Mouse (Mus musculus): Measurements from ENCODE around the gene Rhbdf2.
"Not testable (repeated sequence)": the region's sequence is repeated elsewhere in the genome, so short reads cannot be mapped to it uniquely, and the experiment has no call there.

Rhbdf2 gene

GRCm38 (mm10) chr11:116643579-116644224, 16.9 kb upstream of the Rhbdf2 start:
- DNase-seq (ENCODE audit: low spot score) = no peak

GRCm38 (mm10) chr11:116642681-116643578, 16.1 kb upstream of the Rhbdf2 start:
- peak; percentile 94 for DNase-seq (ENCODE audit: low spot score)

GRCm38 (mm10) chr11:116641731-116642130, 14.9 kb upstream of the Rhbdf2 start:
- DNase-seq (ENCODE audit: low spot score) = no peak

GRCm38 (mm10) chr11:116641168-116641567, 14.3 kb upstream of the Rhbdf2 start:
- no peak for DNase-seq (ENCODE audit: low spot score)

- not testable (repeated sequence) for DNase-seq (ENCODE audit: low spot score)
Observed at GRCm38 (mm10) chr11:116636607-116637006, 9.8 kb upstream of the Rhbdf2 start.

GRCm38 (mm10) chr11:116632962-116633361, 6.1 kb upstream of the Rhbdf2 start:
- DNase-seq (ENCODE audit: low spot score) = no peak

- DNase-seq (ENCODE audit: low spot score) = no peak
Observed at GRCm38 (mm10) chr11:116630171-116630965, 3.5 kb upstream of the Rhbdf2 start.

GRCm38 (mm10) chr11:116629472-116629871, 2.7 kb upstream of the Rhbdf2 start:
- DNase-seq (ENCODE audit: low spot score) = no peak

- DNase-seq (ENCODE audit: low spot score) = peak; percentile 95
Observed at GRCm38 (mm10) chr11:116628712-116629111, 1.9 kb upstream of the Rhbdf2 start.

GRCm38 (mm10) chr11:116627072-116628020, 527 bp upstream of the Rhbdf2 start:
- no peak for DNase-seq (ENCODE audit: low spot score)

- DNase-seq (ENCODE audit: low spot score) = no peak
Observed at GRCm38 (mm10) chr11:116625081-116626000, 1.5 kb downstream of the Rhbdf2 start.

GRCm38 (mm10) chr11:116624131-116624832, 2.5 kb downstream of the Rhbdf2 start:
- DNase-seq (ENCODE audit: low spot score) = peak; percentile 86

- no peak for DNase-seq (ENCODE audit: low spot score)
Observed at GRCm38 (mm10) chr11:116623281-116624124, 3.3 kb downstream of the Rhbdf2 start.

- no peak for DNase-seq (ENCODE audit: low spot score)
Observed at GRCm38 (mm10) chr11:116621258-116621704, 5.5 kb downstream of the Rhbdf2 start.

- DNase-seq (ENCODE audit: low spot score) = no peak
Observed at GRCm38 (mm10) chr11:116620559-116621253, 6.1 kb downstream of the Rhbdf2 start.

- DNase-seq (ENCODE audit: low spot score) = no peak
Observed at GRCm38 (mm10) chr11:116620073-116620472, 6.7 kb downstream of the Rhbdf2 start.

- no peak for DNase-seq (ENCODE audit: low spot score)
Observed at GRCm38 (mm10) chr11:116619561-116619960, 7.3 kb downstream of the Rhbdf2 start.

- DNase-seq (ENCODE audit: low spot score) = no peak
Observed at GRCm38 (mm10) chr11:116619156-116619555, 7.7 kb downstream of the Rhbdf2 start.

Data from ovary, postnatal 14 days (tissue).